Mouse (Mus musculus) hindbrain, embryonic 15.5 days (tissue): ENCODE data around the gene Olfr378. TPM values are rescaled to one million over a fixed set of nuclear protein-coding genes. Genes with fewer than 3 reads are reported as not detected.

Experiments
- ATAC-seq: fragments of 200-750 bp; cut with Nextera tagmentation; 2 replicates; pipeline ENCODE4 v1.8.0; 2017; ENCODE audit warnings: low read depth, moderate number of reproducible peaks, moderate TSS enrichment; ENCODE audit not compliant: low FRiP score
- H3K27ac ChIP-seq: fragments of 300-500 bp; sonication (generic); replicated peaks from 2 replicates; pipeline ENCODE4 v1.5.1; 2015; ENCODE audit warnings: mild to moderate bottlenecking, inconsistent platforms
- H3K27me3 ChIP-seq: fragments of 300-500 bp; sonication (generic); 2 replicates; pipeline ENCODE4 v1.6.1; 2015; ENCODE audit warnings: control low read depth, inconsistent platforms
- H3K36me3 ChIP-seq: fragments of 300-500 bp; sonication (generic); 2 replicates; pipeline ENCODE4 v1.6.1; 2015; ENCODE audit warnings: control low read depth, inconsistent platforms
- H3K4me1 ChIP-seq: fragments of 300-500 bp; sonication (generic); replicated peaks from 2 replicates; pipeline ENCODE4 v1.6.1; 2015; ENCODE audit warnings: control low read depth, inconsistent platforms
- H3K4me2 ChIP-seq: fragments of 300-500 bp; sonication (generic); 2 replicates; pipeline ENCODE4 v1.6.1; 2015; ENCODE audit warnings: moderate library complexity, mild to moderate bottlenecking, inconsistent platforms
- H3K4me3 ChIP-seq: fragments of 300-500 bp; sonication (generic); 2 replicates; pipeline ENCODE4 v1.5.1; 2015; ENCODE audit warnings: mild to moderate bottlenecking, inconsistent platforms
- H3K9ac ChIP-seq: fragments of 300-500 bp; sonication (generic); 2 replicates; pipeline ENCODE4 v1.6.1; 2015; ENCODE audit warnings: inconsistent platforms
- H3K9me3 ChIP-seq: fragments of 300-500 bp; sonication (generic); 2 replicates; pipeline ENCODE4 v1.6.1; 2016; ENCODE audit warnings: control low read depth, inconsistent platforms
- WGBS: fragments of 180-500 bp; shearing (Covaris S2); methylation state at CpG from one replicate; pipeline ENCODE4 v1.1.7; 2015; 5-methylcytosine and 5-hydroxymethylcytosine counted together
- polyA plus RNA-seq: library from polyadenylated mRNA; unstranded; fragments of >200 nt; fragmentation: Nextera tagmentation; extraction: Ambion mirVana; gene quantifications from 2 replicates; pipeline ENCODE4 v1.2.1, GENCODE M21; 2015

Olfr378 gene
- not detected in 2 replicates for polyA plus RNA-seq

- no peak within 1 kb of the TSS for H3K9ac ChIP-seq
- H3K4me1 ChIP-seq, result no peaks in the 10 kb centered on the region
- H3K27me3 ChIP-seq, result no peaks in the 10 kb centered on the region
- H3K4me3 ChIP-seq, result no peak within 1 kb of the TSS
- H3K36me3 ChIP-seq, result no peaks in the 10 kb centered on the region
- ATAC-seq, result no peak
- H3K9me3 ChIP-seq, result 0 out of 2 replicates have a peak, but pooled peaks cover 9% of the 10 kb centered on the region
- WGBS, result 97% methylated on average over 1 of the region's 1 CpGs
- H3K27ac ChIP-seq, result no peak within 1 kb of the TSS
- H3K4me2 ChIP-seq, result no peak within 1 kb of the TSS
Measured at GRCm38 (mm10) chr11:73428377-73428776, at the start of gene Olfr378. Olfr378 (minus strand) TSS chr11:73428477.

- no peak within 1 kb of the TSS for H3K27ac ChIP-seq
- no peak within 1 kb of the TSS for H3K4me2 ChIP-seq
- WGBS, result 94% methylated on average over 1 of the region's 1 CpGs
- no peaks in the 10 kb centered on the region; the same call in 1 of the 2 replicates for H3K9me3 ChIP-seq
- H3K4me1 ChIP-seq, result no peaks in the 10 kb centered on the region
- no peak for ATAC-seq
- no peaks in the 10 kb centered on the region for H3K36me3 ChIP-seq
- no peaks in the 10 kb centered on the region for H3K27me3 ChIP-seq
- H3K9ac ChIP-seq, result no peak within 1 kb of the TSS
- no peak within 1 kb of the TSS for H3K4me3 ChIP-seq
Measured at GRCm38 (mm10) chr11:73457408-73457807, 29.1 kb upstream of the Olfr378 start, which contains the start of gene Olfr380. Olfr380 (minus strand) TSS chr11:73457508.

- Histone ChIP-seq H3K4me3 (no peak within 1 kb of the TSS), H3K27ac (no peak within 1 kb of the TSS), H3K9ac (no peak within 1 kb of the TSS), H3K9me3 (no peaks in the 10 kb centered on the region), H3K4me2 (no peak within 1 kb of the TSS), H3K27me3 (no peaks in the 10 kb centered on the region), H3K4me1 (no peaks in the 10 kb centered on the region), H3K36me3 (no peaks in the 10 kb centered on the region)
- no peak for ATAC-seq
Measured at GRCm38 (mm10) chr11:73399514-73399913, 28.8 kb downstream of the Olfr378 start, which contains the start of gene Olfr1. Olfr1 (minus strand) TSS chr11:73399614.

- H3K9ac ChIP-seq, result no peak overlapping the region
- H3K4me2 ChIP-seq, result no peak overlapping the region
- no peaks in the 10 kb centered on the region for H3K9me3 ChIP-seq
- H3K27me3 ChIP-seq, result no peaks in the 10 kb centered on the region
- no peaks in the 10 kb centered on the region for H3K36me3 ChIP-seq
- no peak overlapping the region for H3K4me3 ChIP-seq
- no peaks in the 10 kb centered on the region for H3K4me1 ChIP-seq
- H3K27ac ChIP-seq, result no peak overlapping the region
- 83% methylated on average over 4 of the region's 4 CpGs for WGBS
- no peak for ATAC-seq
Measured at GRCm38 (mm10) chr11:73395374-73395773, 32.9 kb downstream of the Olfr378 start.

Other genes starting within 250 kb of the Olfr378 start
- gene Ctns, start 229.4 kb downstream of the Olfr378 start, polyA plus RNA-seq, result 16.2 and 18.4 TPM in 2 replicates
- gene Shpk, start 229.0 kb downstream of the Olfr378 start, polyA plus RNA-seq, result 2.6 and 2.9 TPM in 2 replicates
- 0.41 and 0.68 TPM in 2 replicates for gene Trpv1, start 194.2 kb downstream of the Olfr378 start, polyA plus RNA-seq
- gene Trpv3, start 161.1 kb downstream of the Olfr378 start, polyA plus RNA-seq, result 0.22 and 0.25 TPM in 2 replicates
- 2.0 and 2.2 TPM in 2 replicates for gene Aspa, start 98.9 kb downstream of the Olfr378 start, polyA plus RNA-seq
- not detected in 2 replicates for gene Gm49340, start 98.7 kb downstream of the Olfr378 start, polyA plus RNA-seq
- 0.25 TPM in 1 of 2 replicates, not detected in the other for gene Spata22, start 98.7 kb downstream of the Olfr378 start, polyA plus RNA-seq
- not detected in 2 replicates for gene Olfr20, start 77.7 kb downstream of the Olfr378 start, polyA plus RNA-seq
- not detected in 2 replicates for gene Olfr376, start 57.2 kb downstream of the Olfr378 start, polyA plus RNA-seq
- not detected in 2 replicates for gene Olfr1, start 28.9 kb downstream of the Olfr378 start, polyA plus RNA-seq
- not detected in 2 replicates for gene Olfr380, start 29.0 kb upstream of the Olfr378 start, polyA plus RNA-seq
- gene Olfr381, start 63.1 kb upstream of the Olfr378 start, polyA plus RNA-seq, result not detected in 2 replicates
- not detected in 2 replicates for gene Olfr382, start 88.7 kb upstream of the Olfr378 start, polyA plus RNA-seq
- gene Olfr385, start 164.5 kb upstream of the Olfr378 start, polyA plus RNA-seq, result not detected in 2 replicates
- not detected in 2 replicates for gene Olfr384, start 170.1 kb upstream of the Olfr378 start, polyA plus RNA-seq